Mouse (Mus musculus) heart, postnatal 25 days (tissue): ENCODE results near the gene Stx5a. TPM values are rescaled to one million over a fixed set of nuclear protein-coding genes. Genes with fewer than 3 reads are reported as not detected.
"Not testable (repeated sequence)": the region's sequence is repeated elsewhere in the genome, so short reads cannot be mapped to it uniquely, and the experiment has no call there.

Source experiments
- DNase-seq: peaks from one replicate; pipeline ENCODE4 v3.0.0; 2022; ENCODE audit warnings: low spot score
- intact Hi-C: fragments of 180-260 bp; cut with DNase I; formaldehyde crosslinking; loops from one replicate; pipeline ENCODE4 v1.15.1; 2025
- total RNA-seq, 2 experiments: library from RNA; stranded (reverse); gene quantifications; 2 replicates each; pipeline ENCODE4 v1.2.3; 2021

The Stx5a gene
- total RNA-seq, 2 experiments from 2014 or later: 27.6 to 31.0 TPM

GRCm38 (mm10) chr19:8714653-8715481 lies 26.3 kb upstream of the Stx5a start:
- intact Hi-C loops: loop anchor here (10.0 kb wide), 1 partner anchor 400 kb away; no protein-coding TSS in a partner anchor
- DNase-seq: no peak

GRCm38 (mm10) chr19:8715868-8716766 lies 25.1 kb upstream of the Stx5a start:
- no peak for DNase-seq
- intact Hi-C loops: loop anchor here (10.0 kb wide), 1 partner anchor 399 kb away; no protein-coding TSS in a partner anchor

GRCm38 (mm10) chr19:8716767-8717475 lies 24.3 kb upstream of the Stx5a start:
- intact Hi-C loops: loop anchor here (10.0 kb wide), 1 partner anchor 398 kb away; no protein-coding TSS in a partner anchor
- no peak for DNase-seq

- intact Hi-C loops: loop anchor here (10.0 kb wide), 1 partner anchor 396 kb away; no protein-coding TSS in a partner anchor
- no peak for DNase-seq
Measured at GRCm38 (mm10) chr19:8718357-8718756, 22.9 kb upstream of the Stx5a start.

- not testable (repeated sequence) for DNase-seq
- intact Hi-C loops: loop anchor here (10.0 kb wide), 1 partner anchor 396 kb away; no protein-coding TSS in a partner anchor
Measured at GRCm38 (mm10) chr19:8719037-8719436, 22.2 kb upstream of the Stx5a start.

GRCm38 (mm10) chr19:8721378-8721777 lies 19.8 kb upstream of the Stx5a start:
- intact Hi-C loops: loop anchor here (5.0 kb wide), 1 partner anchor 96 kb away; the partner anchor contains the start of gene Ttc9c

GRCm38 (mm10) chr19:8722021-8722420 lies 19.2 kb upstream of the Stx5a start:
- no peak for DNase-seq
- intact Hi-C loops: loop anchor here (5.0 kb wide), 1 partner anchor 95 kb away; the partner anchor contains the start of gene Ttc9c

More at GRCm38 (mm10) chr19:8721378-8721777, 19.8 kb upstream of the Stx5a start:
- no peak for DNase-seq

GRCm38 (mm10) chr19:8722559-8722906 lies 18.7 kb upstream of the Stx5a start:
- DNase-seq: no peak
- intact Hi-C loops: loop anchor here (5.0 kb wide), 1 partner anchor 95 kb away; the partner anchor contains the start of gene Ttc9c

- peak; percentile 96 for DNase-seq
- intact Hi-C loops: loop anchor here (5.0 kb wide), 1 partner anchor 94 kb away; the partner anchor contains the start of gene Ttc9c
Measured at GRCm38 (mm10) chr19:8722907-8723573, 18.2 kb upstream of the Stx5a start, which contains the start of gene Slc3a2. Gene Slc3a2, minus strand, starts transcription at chr19:8723369.

GRCm38 (mm10) chr19:8723574-8724346 lies 17.5 kb upstream of the Stx5a start:
- intact Hi-C loops: loop anchor here (2.0 to 5.0 kb wide), 2 partner anchors 15 to 94 kb away; partner anchors contain the start of gene Ttc9c
- no peak for DNase-seq

GRCm38 (mm10) chr19:8724392-8724791 lies 16.8 kb upstream of the Stx5a start:
- DNase-seq: no peak
- intact Hi-C loops: loop anchor here (2.0 to 5.0 kb wide), 2 partner anchors 14 to 93 kb away; partner anchors contain the start of gene Ttc9c

- DNase-seq: no peak
- intact Hi-C loops: loop anchor here (2.0 kb wide), 1 partner anchor 14 kb away; no protein-coding TSS in a partner anchor
Measured at GRCm38 (mm10) chr19:8725081-8725613, 16.1 kb upstream of the Stx5a start.

- DNase-seq: no peak
- intact Hi-C loops: no loop called here
Measured at GRCm38 (mm10) chr19:8726609-8727390, 14.4 kb upstream of the Stx5a start.

GRCm38 (mm10) chr19:8727495-8728114 lies 13.6 kb upstream of the Stx5a start:
- intact Hi-C loops: no loop called here

GRCm38 (mm10) chr19:8728335-8729099 lies 12.7 kb upstream of the Stx5a start:
- DNase-seq, intact Hi-C loops: not testable (repeated sequence)

More at GRCm38 (mm10) chr19:8727495-8728114, 13.6 kb upstream of the Stx5a start:
- no peak for DNase-seq

GRCm38 (mm10) chr19:8734334-8734733 lies 6.9 kb upstream of the Stx5a start:
- no peak for DNase-seq
- intact Hi-C loops: no loop called here
